Mouse (Mus musculus): ENCODE data around the gene Sorcs3.
A peak's percentile ranks its signal among the peaks of the same experiment; 100 is the strongest.

Sorcs3 gene

GRCm38 (mm10) chr19:48285602-48286225 is 79.9 kb downstream of the Sorcs3 start:
- DNase-seq (ENCODE audit: low spot score), result no peak

GRCm38 (mm10) chr19:48294251-48294650 is 88.4 kb downstream of the Sorcs3 start:
- DNase-seq (ENCODE audit: low spot score), result no peak

- DNase-seq (ENCODE audit: low spot score), result no peak
Measured at GRCm38 (mm10) chr19:48298384-48298783, 92.6 kb downstream of the Sorcs3 start.

- DNase-seq (ENCODE audit: low spot score), result no peak
Measured at GRCm38 (mm10) chr19:48300440-48301231, 94.8 kb downstream of the Sorcs3 start.

GRCm38 (mm10) chr19:48301300-48301699 is 95.5 kb downstream of the Sorcs3 start:
- DNase-seq (ENCODE audit: low spot score), result no peak

- no peak for DNase-seq (ENCODE audit: low spot score)
Measured at GRCm38 (mm10) chr19:48308341-48308740, 102.5 kb downstream of the Sorcs3 start.

- no peak for DNase-seq (ENCODE audit: low spot score)
Measured at GRCm38 (mm10) chr19:48309531-48310337, 103.9 kb downstream of the Sorcs3 start.

GRCm38 (mm10) chr19:48310338-48310710 is 104.5 kb downstream of the Sorcs3 start:
- no peak for DNase-seq (ENCODE audit: low spot score)

GRCm38 (mm10) chr19:48313776-48314175 is 108.0 kb downstream of the Sorcs3 start:
- no peak for DNase-seq (ENCODE audit: low spot score)

- DNase-seq (ENCODE audit: low spot score), result no peak
Measured at GRCm38 (mm10) chr19:48327115-48327514, 121.3 kb downstream of the Sorcs3 start.

GRCm38 (mm10) chr19:48328171-48328570 is 122.3 kb downstream of the Sorcs3 start:
- no peak for DNase-seq (ENCODE audit: low spot score)

GRCm38 (mm10) chr19:48331640-48332039 is 125.8 kb downstream of the Sorcs3 start:
- DNase-seq (ENCODE audit: low spot score), result no peak

GRCm38 (mm10) chr19:48333085-48333484 is 127.3 kb downstream of the Sorcs3 start:
- DNase-seq (ENCODE audit: low spot score), result no peak

- no peak for DNase-seq (ENCODE audit: low spot score)
Measured at GRCm38 (mm10) chr19:48337461-48337860, 131.6 kb downstream of the Sorcs3 start.

GRCm38 (mm10) chr19:48338098-48338497 is 132.3 kb downstream of the Sorcs3 start:
- no peak for DNase-seq (ENCODE audit: low spot score)

- DNase-seq (ENCODE audit: low spot score), result no peak
Measured at GRCm38 (mm10) chr19:48342770-48343169, 136.9 kb downstream of the Sorcs3 start.

GRCm38 (mm10) chr19:48343442-48343841 is 137.6 kb downstream of the Sorcs3 start:
- DNase-seq (ENCODE audit: low spot score), result no peak

GRCm38 (mm10) chr19:48347116-48347515 is 141.3 kb downstream of the Sorcs3 start:
- no peak for DNase-seq (ENCODE audit: low spot score)

- DNase-seq (ENCODE audit: low spot score), result no peak
Measured at GRCm38 (mm10) chr19:48356806-48357205, 151.0 kb downstream of the Sorcs3 start.

GRCm38 (mm10) chr19:48362167-48362566 is 156.3 kb downstream of the Sorcs3 start:
- DNase-seq (ENCODE audit: low spot score), result no peak

GRCm38 (mm10) chr19:48368056-48368455 is 162.2 kb downstream of the Sorcs3 start:
- DNase-seq (ENCODE audit: low spot score), result peak; percentile 18

GRCm38 (mm10) chr19:48371787-48372186 is 166.0 kb downstream of the Sorcs3 start:
- DNase-seq (ENCODE audit: low spot score), result no peak
